Mouse (Mus musculus) liver, embryonic 14.5 days (tissue): Measurements from ENCODE around the gene Gse1. TPM values are rescaled to one million over a fixed set of nuclear protein-coding genes. Genes with fewer than 3 reads are reported as not detected.

Experiments
- ATAC-seq: fragments of 200-750 bp; cut with Nextera tagmentation; 2 replicates; pipeline ENCODE4 v1.8.0; 2017; ENCODE audit warnings: moderate number of reproducible peaks, mild to moderate bottlenecking, moderate library complexity; ENCODE audit not compliant: insufficient read depth
- DNase-seq, 3 experiments: peaks; one replicate each; pipeline ENCODE4 v3.0.0-alpha.2; 2012 to 2013; ENCODE audit warnings: low read depth in 3 of 3, low spot score in 3 of 3
- H3K27ac ChIP-seq: fragments of 300-500 bp; sonication (generic); 2 replicates; pipeline ENCODE4 v1.5.1; 2014; ENCODE audit warnings: moderate library complexity, mild to moderate bottlenecking, control low read depth, inconsistent platforms
- H3K27me3 ChIP-seq: fragments of 300-500 bp; sonication (generic); 2 replicates; pipeline ENCODE4 v1.6.1; 2014; ENCODE audit warnings: mild to moderate bottlenecking, low read length, moderate library complexity; ENCODE audit not compliant: control insufficient read depth, insufficient read depth
- H3K36me3 ChIP-seq: fragments of 300-500 bp; sonication (generic); replicated peaks from 2 replicates; pipeline ENCODE4 v1.6.1; 2014; ENCODE audit warnings: low read depth; ENCODE audit not compliant: control insufficient read depth, insufficient read depth
- H3K4me1 ChIP-seq, 2 experiments: fragments of 200-500 bp in 1 of 2; fragments of 300-500 bp in 1 of 2; sonication (generic) in 1 of 2; replicated peaks; 2 replicates each; pipeline ENCODE4 v1.6.1; 2012 to 2014; ENCODE audit warnings: antibody characterized with exemption in 1 of 2, inconsistent platforms in 1 of 2, low read length in 1 of 2; ENCODE audit not compliant: control insufficient read depth in 2 of 2, insufficient read depth in 2 of 2
- H3K4me2 ChIP-seq: fragments of 300-500 bp; sonication (generic); 2 replicates; pipeline ENCODE4 v1.6.1; 2014; ENCODE audit warnings: low read depth, mild to moderate bottlenecking, control low read depth, moderate library complexity
- H3K4me3 ChIP-seq, 2 experiments: fragments of 200-500 bp in 1 of 2; fragments of 300-500 bp in 1 of 2; sonication (generic) in 1 of 2; 2 replicates each; pipeline ENCODE4 v1.5.1; 2012 to 2014; ENCODE audit warnings: low read depth in 2 of 2, low read length in 2 of 2, mild to moderate bottlenecking in 2 of 2, control low read depth in 1 of 2, inconsistent platforms in 1 of 2, moderate library complexity in 1 of 2; ENCODE audit not compliant: insufficient read depth in 1 of 2
- H3K9ac ChIP-seq: fragments of 300-500 bp; sonication (generic); replicated peaks from 2 replicates; pipeline ENCODE4 v1.6.1; 2014; ENCODE audit warnings: mild to moderate bottlenecking, control low read depth, moderate library complexity
- H3K9me3 ChIP-seq: fragments of 300-500 bp; sonication (generic); 2 replicates; pipeline ENCODE4 v1.6.1; 2016; ENCODE audit warnings: low read length, mixed read lengths; ENCODE audit not compliant: control insufficient read depth
- CTCF ChIP-seq: IDR thresholded peaks from 2 replicates; pipeline ENCODE4 v1.5.1; 2016; ENCODE audit warnings: antibody characterized with exemption, low read depth, control low read depth
- EP300 ChIP-seq: IDR thresholded peaks from 2 replicates; pipeline ENCODE4 v1.6.1; 2016; ENCODE audit warnings: antibody characterized with exemption, low read depth
- WGBS: fragments of 180-500 bp; shearing (Covaris S2); extraction: QIAGEN DNeasy Blood & Tissue Kit; methylation state at CpG from one replicate; pipeline ENCODE4 v1.1.7; 2014; ENCODE audit not compliant: insufficient replicate concordance; 5-methylcytosine and 5-hydroxymethylcytosine counted together
- polyA plus RNA-seq, 2 experiments: library from polyadenylated mRNA; depleted of rRNA in 1 of 2; stranded (reverse) in 1 of 2; unstranded in 1 of 2; fragments of >200 nt; fragmentation: Nextera tagmentation in 1 of 2; extraction: Ambion mirVana in 1 of 2; gene quantifications; 2 replicates each; pipeline versions ENCODE4 v1.2.1 to v1.2.3; 2012 to 2014

Gene Gse1
- polyA plus RNA-seq, 2 experiments: 11.4 to 14.9 TPM

DNA sequence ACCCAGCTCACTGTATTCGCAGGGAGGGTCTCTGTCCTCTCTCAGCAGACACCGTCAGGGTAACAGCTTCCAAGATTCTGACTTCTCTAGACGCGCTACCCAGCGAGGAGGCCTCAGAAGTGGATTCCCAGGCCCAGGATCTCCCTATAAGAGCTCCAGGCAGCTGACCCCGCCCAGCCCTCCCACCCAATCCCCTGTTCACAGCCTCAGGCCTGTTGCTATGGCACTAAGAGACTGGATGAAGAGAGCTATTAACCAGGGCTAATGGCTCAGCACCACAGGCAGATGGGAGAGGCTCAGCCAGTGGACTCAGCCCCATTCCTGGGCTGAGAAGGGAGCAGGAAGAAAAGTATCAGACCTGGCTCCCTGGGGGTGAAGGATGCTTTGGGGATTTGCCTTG, 374.4 kb downstream of the Gse1 start:
- 69% methylated on average over 6 of the region's 6 CpGs for WGBS
- Histone ChIP-seq H3K9me3 (no peaks in the 10 kb centered on the region), H3K9ac (no peak overlapping the region), H3K4me2 (no peak overlapping the region), H3K27ac (no peak overlapping the region), H3K36me3 (no peaks in the 10 kb centered on the region), H3K4me1 (no peaks in the 10 kb centered on the region), H3K27me3 (no peaks in the 10 kb centered on the region; the same call in 1 of the 2 replicates), H3K4me3 (no peak overlapping the region)
- DNase-seq: no peak
- no peak for ATAC-seq
- TF ChIP-seq CTCF: no peak
- no peak for TF ChIP-seq EP300

DNA sequence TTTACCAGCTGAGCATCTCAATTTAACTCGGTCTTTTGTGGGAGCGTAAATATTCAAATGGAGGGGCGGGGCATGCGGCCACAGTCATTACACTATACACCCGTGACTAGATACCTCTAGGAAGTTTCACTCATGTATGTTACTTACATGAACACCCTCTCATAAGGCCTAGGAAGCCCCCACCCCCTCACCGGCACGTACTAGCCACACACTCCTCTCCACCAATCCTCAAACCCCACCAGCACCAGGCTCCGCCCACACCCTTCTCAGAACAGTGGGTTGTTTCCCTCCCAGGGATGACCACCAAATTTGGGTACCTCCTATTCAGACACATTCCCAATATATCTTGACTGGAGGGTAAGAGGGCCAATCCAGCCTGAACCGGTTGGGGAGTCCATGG, 379.2 kb downstream of the Gse1 start:
- ATAC-seq (0 out of 2 replicates have a peak, but pooled peaks have one; percentile 26), DNase-seq (no peak)
- no peak overlapping the region for H3K27ac ChIP-seq
- H3K36me3 ChIP-seq: no peaks in the 10 kb centered on the region
- WGBS: 71% methylated on average over 9 of the region's 9 CpGs
- TF ChIP-seq CTCF (no peak), EP300 (no peak)
- H3K27me3 ChIP-seq: no peaks in the 10 kb centered on the region
- no peak overlapping the region for H3K4me3 ChIP-seq
- H3K9me3 ChIP-seq: no peaks in the 10 kb centered on the region
- H3K9ac ChIP-seq: no peak overlapping the region
- peak overlapping the region; percentile 27 for H3K4me2 ChIP-seq
- no peaks in the 10 kb centered on the region for H3K4me1 ChIP-seq

DNA sequence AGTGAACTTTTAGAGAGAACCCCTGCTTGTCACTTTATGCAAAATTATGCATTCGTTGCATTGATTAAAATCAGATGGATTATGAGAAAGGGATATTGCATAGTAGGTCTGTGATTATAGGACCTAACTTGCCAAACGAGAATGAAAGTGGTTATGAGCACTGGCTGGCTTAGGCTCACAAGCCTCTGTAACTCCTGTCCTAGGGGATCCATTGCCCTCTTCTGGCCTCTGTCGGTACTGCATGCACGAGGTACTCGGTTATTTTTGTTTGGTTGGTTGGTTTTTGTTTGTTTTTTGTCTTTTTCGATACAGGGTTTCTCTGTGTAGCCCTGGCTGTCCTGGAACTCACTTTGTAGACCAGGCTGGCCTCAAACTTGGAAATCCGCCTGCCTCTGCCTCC, 379.6 kb downstream of the Gse1 start:
- no peaks in the 10 kb centered on the region for H3K9me3 ChIP-seq
- WGBS: 6% methylated on average over 7 of the region's 7 CpGs
- H3K4me1 ChIP-seq: no peaks in the 10 kb centered on the region
- ATAC-seq (peak; percentile 44; the same call in 1 of the 2 replicates), DNase-seq (peak in 2 of 3 experiments; percentile 47 to 52)
- peak overlapping the region; percentile 27 for H3K4me2 ChIP-seq
- no peak overlapping the region; the same call in 1 of the 2 replicates for H3K9ac ChIP-seq
- no peaks in the 10 kb centered on the region for H3K36me3 ChIP-seq
- TF ChIP-seq EP300 (no peak), CTCF (peak; percentile 94)
- H3K27me3 ChIP-seq: no peaks in the 10 kb centered on the region
- H3K4me3 ChIP-seq: no peak overlapping the region
- H3K27ac ChIP-seq: no peak overlapping the region

DNA sequence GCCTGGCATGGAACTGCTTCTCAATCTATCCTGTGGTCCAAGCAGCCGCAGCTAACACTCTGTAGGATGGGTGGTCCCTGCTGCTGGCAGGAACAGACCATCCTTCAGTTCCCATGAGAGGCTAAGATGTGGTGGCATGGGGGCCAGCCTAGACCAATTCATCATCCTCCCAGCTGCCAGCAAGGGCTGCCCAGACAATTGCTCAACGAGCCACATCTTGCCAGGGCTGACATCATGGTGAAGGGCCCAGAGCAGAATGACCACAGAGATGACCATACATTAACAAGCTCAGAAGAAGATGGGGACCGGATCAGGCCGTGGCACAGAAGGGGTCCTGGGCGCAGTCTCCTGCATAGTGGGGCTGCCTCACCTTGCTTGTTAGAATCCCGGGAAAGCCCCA, 382.6 kb downstream of the Gse1 start:
- DNase-seq: no peak
- TF ChIP-seq CTCF (no peak), EP300 (no peak)

DNA sequence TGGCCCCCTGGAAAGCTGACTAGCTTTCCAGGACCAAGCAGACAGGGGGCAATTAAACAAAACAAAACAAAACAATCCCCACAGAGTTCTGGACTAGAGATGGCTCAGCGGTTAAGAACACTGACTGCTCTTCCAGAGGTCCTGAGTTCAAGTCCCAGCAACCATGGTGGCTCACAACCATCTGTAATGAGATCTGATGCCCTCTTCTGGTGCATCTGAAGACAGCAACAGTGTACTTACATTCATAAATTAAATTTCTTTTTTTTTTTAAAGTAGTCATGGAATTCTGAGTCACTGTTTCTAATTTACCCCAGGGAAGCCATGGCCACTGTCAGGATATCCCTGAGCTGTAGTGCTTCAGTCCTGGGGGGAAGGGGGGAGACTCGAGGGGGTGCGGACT, 386.2 kb downstream of the Gse1 start:
- no peaks in the 10 kb centered on the region for H3K9me3 ChIP-seq
- no peak for TF ChIP-seq CTCF
- no peak for TF ChIP-seq EP300
- no peak overlapping the region for H3K27ac ChIP-seq
- ATAC-seq: no peak
- WGBS: 71% methylated on average over 3 of the region's 3 CpGs
- H3K36me3 ChIP-seq: no peaks in the 10 kb centered on the region
- no peak overlapping the region for H3K4me2 ChIP-seq
- H3K9ac ChIP-seq: no peak overlapping the region
- H3K4me3 ChIP-seq: no peak overlapping the region
- no peak for DNase-seq
- no peaks in the 10 kb centered on the region for H3K27me3 ChIP-seq
- H3K4me1 ChIP-seq: no peaks in the 10 kb centered on the region

More for the DNA sequence above, 382.6 kb downstream of the Gse1 start:
- H3K27ac ChIP-seq: no peak overlapping the region
- ATAC-seq: no peak
- H3K36me3 ChIP-seq: no peaks in the 10 kb centered on the region
- no peaks in the 10 kb centered on the region for H3K4me1 ChIP-seq
- H3K9me3 ChIP-seq: no peaks in the 10 kb centered on the region
- 68% methylated on average over 6 of the region's 6 CpGs for WGBS
- no peaks in the 10 kb centered on the region for H3K27me3 ChIP-seq
- H3K4me2 ChIP-seq: no peak overlapping the region
- H3K9ac ChIP-seq: no peak overlapping the region
- no peak overlapping the region for H3K4me3 ChIP-seq
